ENCODE assay signal across 8 mouse cellular contexts in genomic region chr5:122850319-122851002, GRCm38 (mm10). TPM values are rescaled to one million over a fixed set of nuclear protein-coding genes. Genes with fewer than 3 reads are reported as not detected.
A peak's percentile ranks its signal among the peaks of the same experiment; 100 is the strongest.
DNase-seq lines count a peak whose midpoint lies in the region; ATAC-seq and TF ChIP-seq lines count a peak whose summit lies in the region.

No protein-coding gene starts in this region.

- DNase-seq in heart, embryonic 10.5 days (ENCODE audit: low spot score), result no peak
- DNase-seq in heart, postnatal 36 days, result no peak
- no peak for DNase-seq in hindbrain, embryonic 10.5 days (ENCODE audit: low spot score)
- DNase-seq in left cerebral cortex, postnatal 36 days (ENCODE audit: low spot score in 2 of 2), result peak; percentile 24 to 37
- peak; percentile 89 for DNase-seq in thymus, postnatal 4 days

- H3K27me3 ChIP-seq in heart, embryonic 10.5 days (ENCODE audit: insufficient read depth, poor library complexity, severe bottlenecking), result no peaks in the 10 kb centered on the region
- H3K27me3 ChIP-seq in ES-Bruce4 (ENCODE audit: control insufficient read depth, insufficient read depth, low read length, poor library complexity, severe bottlenecking), result no peaks in the 10 kb centered on the region
- no peaks in the 10 kb centered on the region for H3K27me3 ChIP-seq in embryonic facial prominence, embryonic 12.5 days
- H3K27me3 ChIP-seq in hindbrain, embryonic 10.5 days (ENCODE audit: insufficient read depth, poor library complexity, severe bottlenecking), result no peaks in the 10 kb centered on the region

- peak; percentile 73 for ATAC-seq in embryonic facial prominence, embryonic 12.5 days (ENCODE audit: insufficient number of reproducible peaks, insufficient read depth, low FRiP score, low TSS enrichment)
- peak; percentile 71 for ATAC-seq in megakaryocyte-erythroid progenitor cell, adult 5-6 weeks (replicated peaks; ENCODE audit: low FRiP score, low TSS enrichment, poor library complexity, severe bottlenecking)

- H3K9me3 ChIP-seq in heart, embryonic 10.5 days, result no peaks in the 10 kb centered on the region
- H3K9me3 ChIP-seq in ES-Bruce4 (replicated peaks; ENCODE audit: control insufficient read depth, insufficient read depth, low read length, poor library complexity, severe bottlenecking), result no peaks in the 10 kb centered on the region
- no peaks in the 10 kb centered on the region for H3K9me3 ChIP-seq in embryonic facial prominence, embryonic 12.5 days
- no peaks in the 10 kb centered on the region for H3K9me3 ChIP-seq in hindbrain, embryonic 10.5 days

- peak overlapping the region; percentile 97 for H3K27ac ChIP-seq in heart, embryonic 10.5 days
- 0 out of 2 replicates have a peak overlapping the region, but pooled peaks have one; percentile 15 for H3K27ac ChIP-seq in ES-Bruce4 (ENCODE audit: insufficient read depth, low read length)
- H3K27ac ChIP-seq in embryonic facial prominence, embryonic 12.5 days, result peak overlapping the region; percentile 92
- peak overlapping the region; percentile 98 for H3K27ac ChIP-seq in hindbrain, embryonic 10.5 days

- peak overlapping the region; percentile 86 for H3K9ac ChIP-seq in ES-Bruce4 (ENCODE audit: low read depth, poor library complexity, severe bottlenecking)
- H3K9ac ChIP-seq in embryonic facial prominence, embryonic 12.5 days, result peak overlapping the region; percentile 95

- peaks cover 15% of the 10 kb centered on the region for H3K4me1 ChIP-seq in heart, embryonic 10.5 days
- peaks cover 3% of the 10 kb centered on the region for H3K4me1 ChIP-seq in ES-Bruce4 (ENCODE audit: control insufficient read depth, insufficient read depth, low read length)
- peaks cover 13% of the 10 kb centered on the region for H3K4me1 ChIP-seq in embryonic facial prominence, embryonic 12.5 days
- H3K4me1 ChIP-seq in hindbrain, embryonic 10.5 days (replicated peaks), result peaks cover 23% of the 10 kb centered on the region

- under 1% methylated on average over 38 of the region's 38 CpGs for WGBS in heart, embryonic 10.5 days
- WGBS in embryonic facial prominence, embryonic 12.5 days, result under 1% methylated on average over 38 of the region's 38 CpGs
- 1% methylated on average over 38 of the region's 38 CpGs for WGBS in hindbrain, embryonic 10.5 days

- H3K36me3 ChIP-seq in heart, embryonic 10.5 days, result no peaks in the 10 kb centered on the region
- no peaks in the 10 kb centered on the region for H3K36me3 ChIP-seq in ES-Bruce4 (ENCODE audit: control insufficient read depth, insufficient read depth, low read length, poor library complexity, severe bottlenecking)
- H3K36me3 ChIP-seq in embryonic facial prominence, embryonic 12.5 days, result no peaks in the 10 kb centered on the region
- 0 out of 2 replicates have a peak, but pooled peaks cover 4% of the 10 kb centered on the region for H3K36me3 ChIP-seq in hindbrain, embryonic 10.5 days

- peak; percentile 30 for TF ChIP-seq CTCF in ES-Bruce4 (IDR thresholded peaks at IDR 0.05; ENCODE audit: low read depth, low read length)

- peak overlapping the region; percentile 86 for H3K4me3 ChIP-seq in heart, embryonic 10.5 days
- peak overlapping the region; percentile 78 for H3K4me3 ChIP-seq in ES-Bruce4 (ENCODE audit: low read depth, low read length)
- H3K4me3 ChIP-seq in embryonic facial prominence, embryonic 12.5 days, result peak overlapping the region; percentile 91
- H3K4me3 ChIP-seq in hindbrain, embryonic 10.5 days, result peak overlapping the region; percentile 93

- 0 out of 2 replicates have a peak, but pooled peaks have one; percentile 1 for TF ChIP-seq EP300 in ES-Bruce4 (IDR thresholded peaks at IDR 0.05; ENCODE audit: insufficient read depth, low read depth, low read length)

- H3K4me2 ChIP-seq in embryonic facial prominence, embryonic 12.5 days (replicated peaks), result peak overlapping the region; percentile 85

- intact Hi-C loops in heart, postnatal 36 days (cut with DNase I), result loop anchor here (5.0 kb wide), 1 partner anchor 47 kb away; no protein-coding TSS in a partner anchor
- intact Hi-C loops in left cerebral cortex, postnatal 36 days (cut with DNase I), result no loop called here

- no peak for TF ChIP-seq POLR2A in ES-Bruce4 (IDR thresholded peaks at IDR 0.05; ENCODE audit: insufficient read depth, low read length)

RNA-seq across cellular contexts. Expression of gene Rnf34, which starts 0.6 kb away (rescaled TPM):
- polyA plus RNA-seq in heart, embryonic 10.5 days (2016; fragmentation: Nextera tagmentation; extraction: Ambion mirVana), result 33.6 and 35.3 TPM in 2 replicates
- total RNA-seq in heart, postnatal 36 days (2021), result 10 to 100 TPM; 25.6 to 30.1 TPM
- polyA plus RNA-seq in ES-Bruce4 (2011; ENCODE audit: insufficient read depth, insufficient read length, low read depth, missing spikeins), result 28.5 and 34.5 TPM in 2 replicates
- polyA plus RNA-seq in embryonic facial prominence, embryonic 12.5 days (2016; fragmentation: Nextera tagmentation; extraction: Ambion mirVana), result 36.7 and 40.7 TPM in 2 replicates
- 47.6 and 48.3 TPM in 2 replicates for polyA plus RNA-seq in hindbrain, embryonic 10.5 days (2016; fragmentation: Nextera tagmentation; extraction: Ambion mirVana)
- 10 to 100 TPM; 50.4 to 53.8 TPM for total RNA-seq in left cerebral cortex, postnatal 36 days (2021)
- 7.6 and 10.4 TPM in 2 replicates for total RNA-seq in megakaryocyte-erythroid progenitor cell, adult 5-6 weeks (2014; fragmentation: Nextera tagmentation)
- total RNA-seq in megakaryocyte-erythroid progenitor cell, adult 5-6 weeks (2017), result 15.4 and 22.2 TPM in 2 replicates

RNA-seq across cellular contexts. Expression of gene Anapc5, which starts 29.3 kb away (rescaled TPM):
- 405 and 415 TPM in 2 replicates for polyA plus RNA-seq in heart, embryonic 10.5 days (2016; fragmentation: Nextera tagmentation; extraction: Ambion mirVana)
- 100 to 1,000 TPM; 163 to 171 TPM for total RNA-seq in heart, postnatal 36 days (2021)
- 344 and 397 TPM in 2 replicates for polyA plus RNA-seq in ES-Bruce4 (2011; ENCODE audit: insufficient read depth, insufficient read length, low read depth, missing spikeins)
- polyA plus RNA-seq in embryonic facial prominence, embryonic 12.5 days (2016; fragmentation: Nextera tagmentation; extraction: Ambion mirVana), result 478 and 484 TPM in 2 replicates
- polyA plus RNA-seq in hindbrain, embryonic 10.5 days (2016; fragmentation: Nextera tagmentation; extraction: Ambion mirVana), result 491 and 495 TPM in 2 replicates
- total RNA-seq in left cerebral cortex, postnatal 36 days (2021), result 100 to 1,000 TPM; 208 to 231 TPM
- total RNA-seq in megakaryocyte-erythroid progenitor cell, adult 5-6 weeks (2014; fragmentation: Nextera tagmentation), result 338 and 413 TPM in 2 replicates
- total RNA-seq in megakaryocyte-erythroid progenitor cell, adult 5-6 weeks (2017), result 279 and 302 TPM in 2 replicates

Comparison
In these comparisons a context has a peak if more than half of its experiments do, and no peak if none do; other contexts are left out.
1. DNase-seq: peak in left cerebral cortex, postnatal 36 days (2 of 2) and thymus, postnatal 4 days (single experiment); none in heart, embryonic 10.5 days (single experiment), heart, postnatal 36 days (0 of 2) and hindbrain, embryonic 10.5 days (single experiment).
2. H3K27ac ChIP-seq: peak in every context shown above with its lines; median percentile 98 in hindbrain, embryonic 10.5 days; 97 in heart, embryonic 10.5 days; 92 in embryonic facial prominence, embryonic 12.5 days; 15 in ES-Bruce4.
3. Peak in every context shown above with its lines, with median percentiles within 50 percentile points of each other: H3K4me3 ChIP-seq.